Mouse (Mus musculus) ES-E14 (cell line): ENCODE measurements around the gene Slit3. TPM values are rescaled to one million over a fixed set of nuclear protein-coding genes. Genes with fewer than 3 reads are reported as not detected.

ENCODE experiments used
- DNase-seq: peaks from one replicate; pipeline ENCODE4 v3.0.0-alpha.2; 2013; ENCODE audit warnings: low read depth, low spot score
- H3K27ac ChIP-seq: 2 replicates; pipeline ENCODE4 v1.5.1; 2012; ENCODE audit warnings: low read depth, mild to moderate bottlenecking, low read length, moderate library complexity, mixed read lengths; ENCODE audit not compliant: poor library complexity, insufficient read depth, severe bottlenecking
- H3K36me3 ChIP-seq: 2 replicates; pipeline ENCODE4 v1.6.1; 2012; ENCODE audit warnings: mild to moderate bottlenecking, low read length, moderate library complexity, mixed read lengths; ENCODE audit not compliant: control insufficient read depth, poor library complexity, insufficient read depth, severe bottlenecking
- H3K4me1 ChIP-seq, 2 experiments: fragments of 150-350 bp in 1 of 2; sonication (generic) in 1 of 2; 2 replicates each; pipeline ENCODE4 v1.6.1; 2012; ENCODE audit warnings: low read length in 2 of 2, mild to moderate bottlenecking in 1 of 2, mixed read lengths in 1 of 2; ENCODE audit not compliant: control insufficient read depth in 2 of 2, insufficient read depth in 2 of 2, poor library complexity in 1 of 2
- H3K4me3 ChIP-seq, 2 experiments: fragments of 150-350 bp in 1 of 2; sonication (generic) in 1 of 2; 2 replicates each; pipeline ENCODE4 v1.5.1; 2012; ENCODE audit warnings: low read length in 2 of 2, low read depth in 1 of 2, mild to moderate bottlenecking in 1 of 2, mixed read lengths in 1 of 2; ENCODE audit not compliant: insufficient read depth in 1 of 2, poor library complexity in 1 of 2, severe bottlenecking in 1 of 2
- H3K9ac ChIP-seq: 2 replicates; pipeline ENCODE4 v1.6.1; 2012; ENCODE audit warnings: low read depth, mild to moderate bottlenecking, low read length, mixed read lengths; ENCODE audit not compliant: poor library complexity, insufficient read depth, severe bottlenecking
- H3K9me3 ChIP-seq: fragments of 150-350 bp; sonication (generic); 2 replicates; pipeline ENCODE4 v1.6.1; 2012; ENCODE audit warnings: low read depth, mild to moderate bottlenecking, low read length; ENCODE audit not compliant: control insufficient read depth, insufficient read depth
- CHD2 ChIP-seq: IDR thresholded peaks from 2 replicates; pipeline ENCODE4 v1.6.1; 2014; ENCODE audit warnings: mild to moderate bottlenecking, low read depth, low read length, inconsistent platforms
- HCFC1 ChIP-seq: IDR thresholded peaks from 2 replicates; pipeline ENCODE4 v1.6.1; 2012; ENCODE audit warnings: low read length, inconsistent platforms, borderline replicate concordance; ENCODE audit not compliant: insufficient read depth
- MAFK ChIP-seq: IDR thresholded peaks from 2 replicates; pipeline ENCODE4 v1.6.1; 2014; ENCODE audit warnings: mild to moderate bottlenecking, low read depth, low read length, inconsistent platforms; ENCODE audit not compliant: insufficient read depth
- ZC3H11A ChIP-seq: IDR thresholded peaks from 2 replicates; pipeline ENCODE4 v1.6.1; 2012; ENCODE audit warnings: low read depth, mild to moderate bottlenecking, inconsistent platforms, low read length, borderline replicate concordance
- ZNF384 ChIP-seq: IDR thresholded peaks from 2 replicates; pipeline ENCODE4 v1.6.1; 2012; ENCODE audit warnings: low read depth, low read length, inconsistent platforms
- in situ Hi-C, 2 experiments: fragments of 600-800 bp; cut with MboI; formaldehyde crosslinking; loops; one replicate each; pipeline ENCODE4 v1.15.1; 2025; ENCODE audit warnings: low sequenced_read_pairs in 2 of 2, inconsistent platforms in 1 of 2; ENCODE audit not compliant: unreplicated experiment in 2 of 2
- total RNA-seq: library from RNA; depleted of rRNA; stranded (reverse); fragments of 300-350 nt; gene quantifications from 2 replicates; pipeline ENCODE4 v1.2.3, GENCODE M21; 2012

Slit3 gene
- total RNA-seq, 1 experiment, result 3.7 TPM

DNA sequence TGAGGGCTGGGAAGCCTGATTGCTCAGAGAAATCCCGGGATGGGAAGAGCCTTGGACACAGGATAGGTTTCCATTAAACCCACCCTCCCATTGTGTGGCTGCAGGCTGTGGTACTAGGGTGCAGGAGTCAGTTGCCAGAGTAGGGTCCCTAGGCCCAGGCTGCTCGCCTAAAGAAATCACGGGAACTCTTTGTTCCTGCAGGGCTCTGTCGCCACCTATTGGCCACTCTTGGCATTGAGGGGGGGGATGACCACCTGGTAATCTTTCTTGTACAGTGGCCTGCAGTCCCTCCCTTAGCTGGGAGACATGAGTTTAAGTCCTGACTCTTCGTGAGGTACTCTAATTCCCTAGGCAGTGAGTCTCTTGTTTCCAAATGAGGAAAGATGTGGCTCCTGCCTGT is 572.1 kb downstream of the Slit3 start:
- TF ChIP-seq MAFK (no peak), ZC3H11A (peak; percentile 74)
- H3K27ac ChIP-seq, result no peak overlapping the region
- no peak overlapping the region for H3K9ac ChIP-seq
- peak; percentile 56 for DNase-seq
- H3K36me3 ChIP-seq, result no peaks in the 10 kb centered on the region
- no peaks in the 10 kb centered on the region for H3K4me1 ChIP-seq
- no peaks in the 10 kb centered on the region for H3K9me3 ChIP-seq
- no peak overlapping the region for H3K4me3 ChIP-seq
- in situ Hi-C loops, result loop anchor here (10.0 to 25.0 kb wide), 2 partner anchors 328 to 856 kb away; partner anchors contain the start of gene Spdl1 (in 1 of the 2)

DNA sequence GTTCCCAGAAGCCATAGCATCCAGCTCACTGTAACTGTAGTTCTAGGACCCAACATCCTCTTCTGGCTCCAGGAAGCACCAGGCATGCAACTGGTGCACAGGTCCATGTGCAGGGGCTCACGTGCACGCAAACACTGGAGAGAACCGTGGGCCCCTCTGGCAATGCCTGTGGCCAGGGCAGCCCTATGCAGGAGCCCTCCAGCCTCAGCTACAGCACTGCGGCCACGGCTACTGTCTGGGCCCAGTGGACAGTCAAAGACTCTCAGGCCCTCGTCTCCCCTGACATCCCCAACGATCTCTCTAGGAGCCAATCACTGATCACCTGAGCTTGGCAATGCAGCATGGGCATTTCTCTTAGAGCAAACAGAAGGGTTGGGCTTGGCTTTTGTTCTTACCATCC is 572.6 kb downstream of the Slit3 start:
- Histone ChIP-seq H3K9ac (no peak overlapping the region), H3K36me3 (no peaks in the 10 kb centered on the region), H3K4me1 (no peaks in the 10 kb centered on the region), H3K9me3 (no peaks in the 10 kb centered on the region), H3K4me3 (no peak overlapping the region), H3K27ac (no peak overlapping the region)
- TF ChIP-seq ZNF384, result no peak
- no peak for TF ChIP-seq HCFC1
- no peak for TF ChIP-seq ZC3H11A
- no peak for TF ChIP-seq CHD2
- TF ChIP-seq MAFK, result no peak
- in situ Hi-C loops, result loop anchor here (10.0 to 25.0 kb wide), 2 partner anchors 329 to 856 kb away; partner anchors contain the start of gene Spdl1 (in 1 of the 2)
- no peak for DNase-seq

DNA sequence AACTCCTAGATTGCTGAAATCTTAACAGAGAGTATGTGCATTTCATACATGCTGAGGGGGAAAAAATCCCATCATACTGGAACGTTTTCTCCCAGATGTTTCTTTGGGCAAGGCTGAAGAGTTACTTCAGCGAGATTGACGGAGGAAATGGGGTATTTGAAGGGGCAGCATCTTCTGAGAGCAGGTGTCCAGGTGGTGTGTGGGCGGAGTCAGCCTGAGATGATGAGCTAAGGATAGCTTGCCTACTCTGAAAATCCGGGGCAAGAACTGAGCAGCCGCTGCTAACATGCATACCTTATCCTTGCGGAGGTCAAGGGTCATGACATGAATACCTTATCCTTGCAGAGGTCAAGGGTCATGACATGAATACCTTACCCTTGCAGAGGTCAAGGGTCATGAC is 576.5 kb downstream of the Slit3 start:
- no peak overlapping the region for H3K9ac ChIP-seq
- in situ Hi-C loops, result loop anchor here (10.0 to 25.0 kb wide), 2 partner anchors 333 to 860 kb away; partner anchors contain the start of gene Spdl1 (in 1 of the 2)
- no peaks in the 10 kb centered on the region for H3K4me1 ChIP-seq
- no peak overlapping the region for H3K27ac ChIP-seq
- TF ChIP-seq MAFK (no peak), ZNF384 (no peak), HCFC1 (no peak), CHD2 (no peak), ZC3H11A (no peak)
- H3K4me3 ChIP-seq, result no peak overlapping the region
- DNase-seq, result no peak
- no peaks in the 10 kb centered on the region for H3K9me3 ChIP-seq
- no peaks in the 10 kb centered on the region for H3K36me3 ChIP-seq

DNA sequence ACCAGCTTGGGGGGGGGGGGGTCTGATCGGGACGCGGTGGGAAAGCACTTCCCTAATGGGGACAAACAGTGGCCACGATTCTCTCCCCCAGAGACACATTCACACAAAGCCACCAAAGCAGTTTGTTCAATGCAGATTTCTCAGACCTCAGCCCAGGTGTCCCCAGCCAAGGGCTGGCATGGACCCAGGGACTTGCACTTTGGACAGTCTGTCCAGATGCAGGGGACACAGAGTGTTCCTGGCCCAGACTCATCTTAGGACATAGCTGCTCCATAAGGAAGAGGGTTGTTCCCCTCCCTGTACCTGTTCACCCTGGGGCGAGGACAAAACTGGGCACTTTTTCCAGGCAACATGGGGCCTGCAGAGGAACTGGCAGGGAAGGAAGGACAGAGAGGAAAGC is 577.9 kb downstream of the Slit3 start:
- no peaks in the 10 kb centered on the region for H3K9me3 ChIP-seq
- H3K36me3 ChIP-seq, result no peaks in the 10 kb centered on the region
- in situ Hi-C loops, result loop anchor here (10.0 to 25.0 kb wide), 2 partner anchors 334 to 862 kb away; partner anchors contain the start of gene Spdl1 (in 1 of the 2)
- H3K27ac ChIP-seq, result no peak overlapping the region
- H3K9ac ChIP-seq, result no peak overlapping the region
- H3K4me3 ChIP-seq, result no peak overlapping the region
- H3K4me1 ChIP-seq, result no peaks in the 10 kb centered on the region
- DNase-seq, result no peak
- no peak for TF ChIP-seq CHD2
- TF ChIP-seq ZC3H11A, result no peak
- no peak for TF ChIP-seq ZNF384
- no peak for TF ChIP-seq MAFK
- TF ChIP-seq HCFC1, result no peak

DNA sequence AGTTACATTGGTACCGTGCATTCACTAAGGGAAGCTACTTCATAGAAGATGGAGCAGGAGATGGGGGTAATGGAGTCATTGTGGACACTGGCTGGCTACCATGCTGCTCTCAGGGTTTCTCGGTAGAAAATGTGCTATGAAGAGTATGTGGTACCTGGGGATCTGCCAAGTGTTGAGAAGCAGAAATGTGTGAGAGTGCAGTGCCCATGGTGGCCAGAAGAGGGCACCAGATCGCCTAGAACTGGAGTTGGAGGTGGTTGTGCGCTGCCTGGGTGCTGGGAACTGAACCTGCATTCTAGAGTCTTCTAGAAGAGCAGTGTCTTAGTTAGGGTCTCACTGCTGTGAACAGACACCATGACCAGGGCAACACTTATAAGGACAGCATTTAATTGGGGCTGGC is 582.4 kb downstream of the Slit3 start:
- no peak overlapping the region for H3K4me3 ChIP-seq

More for the DNA sequence above, 582.4 kb downstream of the Slit3 start:
- DNase-seq, result no peak
- TF ChIP-seq HCFC1 (no peak), ZNF384 (no peak), ZC3H11A (no peak), MAFK (no peak), CHD2 (no peak)
- Histone ChIP-seq H3K4me1 (peaks cover 5 to 7% of the 10 kb centered on the region in 2 experiments; a peak in 3 of 4 replicates), H3K36me3 (no peaks in the 10 kb centered on the region), H3K9me3 (no peaks in the 10 kb centered on the region), H3K27ac (no peak overlapping the region), H3K9ac (no peak overlapping the region)
- in situ Hi-C loops, result no loop called here
